Mouse (Mus musculus) urinary bladder, postnatal 14 days (tissue): ENCODE data around the gene Draxin.
A peak's percentile ranks its signal among the peaks of the same experiment; 100 is the strongest.

Source experiments
- DNase-seq: peaks from one replicate; pipeline ENCODE4 v3.0.0; 2021; ENCODE audit warnings: low spot score

The Draxin gene

GRCm38 (mm10) chr4:148114758-148115391 is 15.6 kb downstream of the Draxin start:
- DNase-seq: peak; percentile 87

- DNase-seq: no peak
These were observed 18.0 kb downstream of the Draxin start for GRCm38 (mm10) chr4:148112519-148112918.

GRCm38 (mm10) chr4:148109215-148109614 is 21.3 kb downstream of the Draxin start:
- no peak for DNase-seq

DNA sequence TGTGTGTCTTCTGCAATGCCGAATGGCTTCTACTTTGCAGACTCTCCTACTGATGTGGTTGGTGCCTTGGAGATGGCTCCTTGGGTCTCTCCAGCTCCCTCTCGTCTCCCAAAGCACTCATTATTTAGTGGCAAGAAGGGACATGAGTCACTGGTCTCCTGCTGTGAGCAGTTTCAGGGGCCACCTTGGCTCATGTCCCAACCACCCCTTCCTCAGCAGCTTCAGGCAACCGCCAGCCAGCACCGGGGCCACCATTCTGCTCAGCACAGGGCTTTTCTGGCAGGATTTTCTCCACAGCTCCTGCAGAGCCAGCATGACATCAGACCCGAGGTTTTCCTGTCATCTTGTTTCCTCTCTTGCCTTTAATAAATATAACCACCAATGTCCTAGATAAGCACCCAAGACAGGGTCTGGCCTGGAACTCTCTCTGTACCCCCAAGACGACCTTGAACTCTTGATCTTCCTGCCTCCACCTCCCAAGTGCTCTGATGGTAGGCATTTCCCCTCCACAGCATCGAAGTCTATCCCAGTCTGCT is 21.9 kb downstream of the Draxin start:
- no peak for DNase-seq

GRCm38 (mm10) chr4:148107621-148108291 is 22.7 kb downstream of the Draxin start:
- no peak for DNase-seq

DNA sequence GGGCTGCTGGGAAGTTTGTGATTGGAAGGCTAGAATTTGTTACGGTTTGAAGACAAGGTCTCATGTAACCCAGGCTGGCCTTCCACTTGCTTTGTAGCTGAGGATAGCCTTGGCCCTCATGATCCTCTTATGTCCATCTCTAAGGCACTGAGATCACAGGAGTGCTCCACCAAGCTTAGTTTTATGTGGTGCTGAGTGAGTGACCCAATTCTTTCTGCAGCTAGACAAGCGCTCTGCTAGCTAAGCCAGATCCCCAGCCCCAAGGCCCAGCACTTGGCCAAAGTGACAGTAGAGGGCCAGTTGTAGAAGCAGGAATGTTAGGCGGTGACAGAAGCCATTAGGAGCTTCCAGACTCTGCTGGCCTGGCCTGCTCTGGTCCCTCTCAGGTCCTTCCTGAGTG is 26.4 kb downstream of the Draxin start:
- DNase-seq: no peak

DNA sequence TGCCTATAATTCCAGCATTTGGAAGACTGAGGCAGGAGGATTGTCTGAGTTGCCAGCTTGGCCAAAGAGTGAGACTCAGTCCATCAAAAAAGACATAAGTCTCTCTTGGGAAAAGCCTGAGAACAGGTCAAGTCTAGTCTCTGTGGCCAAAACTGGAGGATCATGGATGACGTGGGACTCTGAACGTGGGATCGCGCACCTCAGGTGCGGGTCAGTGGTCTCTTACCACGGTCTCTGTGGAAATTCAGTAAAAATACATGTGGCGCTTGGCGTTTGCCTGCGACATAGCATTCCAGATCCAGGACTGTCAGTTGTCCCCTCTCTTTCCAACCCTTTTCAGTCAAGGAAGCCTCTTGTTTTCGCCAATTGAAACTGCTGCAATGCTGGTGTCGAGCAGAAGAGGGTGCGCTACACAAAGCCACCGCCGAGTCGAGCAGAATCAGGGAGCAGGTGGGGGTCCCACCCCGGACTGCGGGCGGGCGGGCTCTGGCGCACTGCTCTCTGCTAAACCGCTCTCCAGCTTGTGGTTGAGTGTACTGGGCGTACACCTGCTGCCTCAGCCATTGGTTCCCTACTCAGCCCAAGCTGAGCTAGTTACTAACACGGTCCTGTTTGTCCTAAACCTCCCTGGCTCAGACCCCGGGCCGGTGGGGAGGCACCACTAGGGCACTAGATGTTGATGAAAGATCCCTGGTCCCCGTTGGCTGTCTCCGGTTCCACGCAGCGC is 28.5 kb downstream of the Draxin start:
- DNase-seq: peak; percentile 32

GRCm38 (mm10) chr4:148098666-148099065 is 31.8 kb downstream of the Draxin start:
- DNase-seq: no peak

DNA sequence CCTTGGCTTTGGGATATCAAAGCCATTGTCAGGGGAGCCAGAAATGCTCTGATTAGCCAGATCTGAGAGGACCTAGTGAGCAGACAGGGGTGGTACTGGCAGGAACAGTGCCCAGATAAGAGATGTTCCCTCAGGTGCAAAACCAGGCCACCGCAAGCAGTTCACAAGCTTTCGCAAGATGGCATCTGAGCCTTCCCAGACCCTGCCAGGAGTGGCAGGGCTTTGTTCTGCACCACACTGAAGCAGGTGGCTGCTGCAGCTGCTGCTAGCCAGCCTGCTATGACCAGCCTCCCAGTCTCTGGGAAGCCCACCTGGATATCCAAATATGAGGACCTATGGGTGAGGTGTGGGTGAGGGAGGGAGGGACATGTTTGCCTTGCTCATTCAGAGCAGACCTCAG is 32.6 kb downstream of the Draxin start:
- no peak for DNase-seq

- DNase-seq: no peak
These were observed 35.4 kb downstream of the Draxin start for GRCm38 (mm10) chr4:148095081-148095480.

GRCm38 (mm10) chr4:148094161-148094560 is 36.3 kb downstream of the Draxin start:
- DNase-seq: no peak

DNA sequence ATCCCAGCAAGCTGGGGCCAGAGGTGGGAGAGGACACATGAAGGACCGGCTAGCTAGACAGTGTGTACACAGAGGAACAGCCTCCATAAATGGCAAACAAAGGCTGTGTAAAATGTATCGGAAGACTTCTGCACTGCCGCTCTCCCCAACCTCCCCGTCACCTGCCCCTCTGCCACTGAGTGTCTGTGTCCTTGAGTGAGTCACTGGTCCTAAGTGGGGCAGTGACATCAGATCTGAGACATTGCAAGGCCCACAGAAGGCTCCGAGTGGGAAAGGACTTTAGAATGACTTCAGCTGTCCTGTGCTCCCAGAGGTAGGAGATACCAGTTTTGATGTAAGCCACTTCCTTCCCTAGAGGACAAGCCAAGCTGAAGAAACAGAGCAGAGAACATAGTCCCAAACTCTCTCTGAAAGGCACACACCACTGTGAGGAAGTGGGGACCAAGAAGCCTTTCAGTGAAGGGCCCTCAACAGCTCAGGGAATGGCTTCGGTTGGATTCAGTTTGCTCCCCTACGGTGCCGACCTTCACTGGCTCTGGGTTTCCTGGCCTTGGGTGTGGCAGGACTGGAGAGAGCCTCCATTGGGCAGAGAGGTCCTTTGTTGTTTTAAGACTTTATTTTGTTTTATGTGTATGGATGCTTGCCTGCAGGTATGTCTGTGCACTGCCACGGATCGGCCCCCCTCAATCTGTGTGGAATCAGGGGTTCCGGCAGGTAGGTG is 37.8 kb downstream of the Draxin start:
- DNase-seq: no peak

GRCm38 (mm10) chr4:148091181-148091580 is 39.3 kb downstream of the Draxin start:
- no peak for DNase-seq

DNA sequence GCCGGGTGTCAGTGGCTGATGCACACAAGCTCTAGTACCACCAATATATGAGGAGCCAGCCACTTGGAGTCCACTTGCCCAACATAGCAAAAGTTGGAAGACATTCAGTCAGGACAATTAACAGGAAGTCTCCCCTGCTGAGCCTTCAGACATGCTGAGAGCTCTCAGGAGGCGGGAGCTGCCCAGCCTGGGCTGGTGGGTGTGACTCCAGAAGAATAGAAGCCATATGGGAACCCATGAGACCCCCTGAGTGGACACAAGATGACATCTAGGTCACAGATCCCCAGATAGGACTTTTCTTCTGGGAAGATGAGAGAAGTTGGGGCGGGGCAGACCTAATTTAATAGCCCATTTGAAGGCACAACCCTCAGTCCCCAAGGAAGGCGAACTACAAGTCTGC is 41.3 kb downstream of the Draxin start:
- no peak for DNase-seq

- DNase-seq: peak; percentile 95
These were observed 42.5 kb downstream of the Draxin start, which contains the start of gene Agtrap for GRCm38 (mm10) chr4:148087907-148088527. Gene Agtrap (minus strand): TSS chr4:148088031.

DNA sequence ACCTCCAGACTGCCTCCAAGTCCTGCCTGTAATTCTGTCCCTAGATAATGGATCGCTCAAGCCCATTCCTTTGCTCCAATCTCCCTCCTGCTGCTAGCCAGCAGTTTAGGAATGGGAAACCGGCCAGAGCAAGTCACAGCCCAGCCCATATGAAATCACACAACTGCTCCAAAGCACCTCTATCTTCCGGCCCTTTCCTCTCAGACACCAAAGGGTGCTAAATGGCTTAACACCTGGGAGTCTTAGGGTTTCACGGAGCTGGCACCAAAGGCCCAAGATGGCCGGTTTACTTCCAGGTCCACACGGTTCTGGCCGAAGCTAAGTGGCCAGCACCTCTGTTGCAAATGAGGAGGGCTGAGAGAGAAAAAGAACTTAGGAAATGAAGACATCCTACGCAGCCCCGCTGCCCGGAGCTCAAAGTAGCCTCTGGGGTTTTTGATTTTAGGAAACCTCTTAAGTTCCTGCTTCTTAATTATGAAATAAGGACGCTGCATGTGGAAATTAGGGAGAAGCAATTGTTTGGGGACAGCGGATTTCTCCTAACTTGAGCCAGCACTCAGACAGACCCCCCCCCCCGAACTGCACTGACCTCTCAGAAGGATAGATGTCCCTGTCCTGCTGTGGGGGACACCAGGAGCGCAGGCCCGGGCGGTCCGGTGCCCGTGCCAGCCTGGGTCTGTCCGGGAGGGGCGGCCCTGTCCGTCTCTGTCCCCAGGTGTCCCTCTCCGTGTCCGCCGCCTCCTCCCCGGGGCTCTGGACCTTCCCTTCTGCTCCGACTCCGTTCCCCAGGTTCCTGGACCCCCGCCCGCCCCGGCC is 43.2 kb downstream of the Draxin start:
- DNase-seq: peak; percentile 48

DNA sequence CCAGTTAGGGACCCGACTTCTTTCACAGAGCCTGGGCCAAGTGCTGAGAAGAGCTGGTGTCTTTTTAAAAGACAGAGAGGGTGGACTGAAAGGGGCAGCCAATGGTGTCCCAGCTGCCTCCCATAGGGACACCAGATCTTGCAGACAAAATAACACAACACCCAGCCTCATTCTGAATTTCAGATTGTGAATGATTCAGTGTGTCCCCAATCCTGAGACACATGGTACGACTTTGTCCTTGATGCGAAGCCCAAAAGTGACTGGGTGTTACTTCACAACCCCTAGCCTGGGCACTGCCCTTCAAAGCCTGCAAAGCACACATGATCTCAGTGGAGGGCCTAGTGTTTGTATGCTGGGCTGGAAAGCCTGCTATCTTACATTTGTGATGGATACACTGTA is 44.6 kb downstream of the Draxin start:
- DNase-seq: no peak

DNA sequence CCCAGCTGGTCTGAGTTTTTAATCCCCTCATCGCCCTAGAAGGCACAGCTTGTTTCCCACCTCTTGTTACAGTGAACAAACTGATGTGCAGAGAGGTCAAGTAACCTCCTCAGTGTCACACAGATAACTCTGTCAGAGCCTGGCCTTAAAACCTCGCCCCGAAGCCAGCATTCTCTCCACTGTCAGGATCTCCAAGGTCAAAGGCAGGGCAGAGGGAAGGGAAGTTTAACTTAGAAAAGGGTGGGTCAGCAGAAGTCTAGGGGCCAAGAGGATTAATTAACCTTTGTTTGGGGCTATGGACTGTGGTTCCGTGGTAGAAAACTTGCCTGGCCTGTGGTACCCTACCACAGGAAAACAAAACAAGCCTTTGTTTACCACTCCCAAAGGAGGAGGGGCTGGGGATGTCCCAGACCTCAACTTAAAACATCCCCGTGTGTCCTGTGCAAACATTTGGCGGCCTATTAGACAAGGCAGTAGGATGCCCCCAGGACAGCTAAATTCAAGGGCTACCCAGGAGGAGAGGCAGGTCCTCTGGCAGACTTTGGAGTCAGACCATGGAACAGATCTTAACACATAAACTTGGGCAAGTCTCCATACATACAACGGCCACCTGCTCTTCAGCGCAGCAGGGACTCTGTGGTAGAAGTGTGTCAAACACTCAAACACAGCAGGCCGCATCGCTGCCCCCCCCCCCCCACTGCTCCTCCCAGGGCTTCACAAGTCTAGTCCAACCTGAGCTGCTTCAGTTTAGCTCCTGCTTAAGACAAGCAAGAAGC is 45.2 kb downstream of the Draxin start:
- DNase-seq: no peak

DNA sequence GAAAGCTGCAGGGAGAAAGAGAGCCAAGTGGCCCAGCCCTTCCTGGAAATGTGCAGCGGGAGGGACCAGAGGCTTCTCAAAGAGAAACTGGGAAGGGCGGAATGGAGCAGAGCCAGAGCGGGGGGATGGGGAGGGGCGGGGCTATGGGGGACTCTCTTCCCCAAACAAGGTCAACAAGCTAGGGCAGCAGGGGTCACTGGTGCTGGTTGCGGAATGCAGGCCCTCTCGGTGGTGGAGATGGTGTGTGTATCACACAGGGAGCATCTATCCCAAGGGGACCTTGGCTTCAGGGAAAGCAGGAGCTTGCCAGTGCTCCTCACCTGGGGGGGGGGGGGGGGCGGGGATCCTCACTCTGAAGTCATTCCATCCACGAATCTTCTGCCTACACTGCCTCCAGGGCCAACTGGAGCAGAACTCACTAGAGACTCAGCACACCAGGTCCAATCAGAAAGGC is 46.2 kb downstream of the Draxin start:
- DNase-seq: peak; percentile 49
